Mouse (Mus musculus) bone marrow, adult 2 months (tissue): ENCODE results near the gene Supt4a. TPM values are rescaled to one million over a fixed set of nuclear protein-coding genes. Genes with fewer than 3 reads are reported as not detected.

Experiments used
- H3K27ac ChIP-seq: fragments of 200-500 bp; 2 replicates; pipeline ENCODE4 v1.5.1; 2012; ENCODE audit warnings: low read depth, mild to moderate bottlenecking, control low read depth, inconsistent platforms, low read length; ENCODE audit not compliant: control insufficient read depth, poor library complexity, insufficient read depth
- H3K4me1 ChIP-seq: fragments of 200-500 bp; 2 replicates; pipeline ENCODE4 v1.6.1; 2011; ENCODE audit warnings: low read length; ENCODE audit not compliant: control insufficient read depth, insufficient read depth
- H3K4me3 ChIP-seq: fragments of 200-500 bp; replicated peaks from 2 replicates; pipeline ENCODE3; 2011; ENCODE audit warnings: mild to moderate bottlenecking, low read depth, low read length, control low read depth; ENCODE audit not compliant: control insufficient read depth
- CTCF ChIP-seq: fragments of 200-500 bp; IDR thresholded peaks from 2 replicates; pipeline ENCODE4 v1.5.1; 2011; ENCODE audit warnings: low read length, control low read depth; ENCODE audit not compliant: control insufficient read depth, insufficient read depth
- POLR2A ChIP-seq: fragments of 200-500 bp; IDR thresholded peaks from 2 replicates; pipeline ENCODE4 v1.6.1; 2011; ENCODE audit warnings: low read depth, mild to moderate bottlenecking, control low read depth, low read length, borderline replicate concordance; ENCODE audit not compliant: control insufficient read depth
- WGBS: fragments of 180-500 bp; shearing (Covaris S2); methylation state at CpG from one replicate; pipeline ENCODE4 v1.1.7; 2018; 5-methylcytosine and 5-hydroxymethylcytosine counted together
- polyA plus RNA-seq: library from polyadenylated mRNA; stranded (reverse); fragments of >200 nt; gene quantifications from 2 replicates; pipeline ENCODE4 v1.2.4, GENCODE M21; 2011; ENCODE audit warnings: low replicate concordance; ENCODE audit not compliant: missing spikeins, insufficient read depth, insufficient read length

Supt4a gene
- polyA plus RNA-seq = 38.9 and 127 TPM in 2 replicates

DNA sequence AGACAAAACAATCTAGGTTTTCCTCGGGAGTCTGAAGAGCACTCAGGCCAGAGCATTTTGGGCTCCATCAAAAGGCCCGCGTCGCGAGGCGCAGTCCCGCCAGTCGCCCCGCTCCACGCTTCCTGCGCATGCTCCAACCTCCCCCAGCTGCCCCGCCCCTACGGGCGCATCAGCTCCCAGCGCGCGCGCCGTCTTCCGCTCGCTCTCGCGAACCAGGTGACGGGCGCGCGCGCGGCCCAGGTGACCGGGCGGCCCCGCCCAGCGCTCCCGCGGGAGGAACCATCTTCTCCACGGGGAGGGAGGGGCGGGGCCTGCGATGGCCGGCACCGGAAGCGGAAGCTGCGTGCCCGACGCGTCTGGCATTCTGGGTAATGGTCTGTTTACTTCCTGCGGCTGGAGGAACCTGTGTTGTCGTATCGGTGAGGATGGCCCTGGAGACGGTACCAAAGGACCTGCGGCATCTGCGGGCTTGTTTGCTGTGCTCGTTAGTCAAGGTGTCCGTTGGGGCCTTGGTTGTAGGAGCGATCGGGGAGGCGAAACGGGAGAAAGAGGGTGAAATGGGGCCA is at the start of gene Supt4a:
Gene Supt4a (plus strand): TSS at position 378 of the 566 bp plus-strand sequence.
- TF ChIP-seq POLR2A (peak; percentile 83; the same call in 1 of the 2 replicates), CTCF (0 out of 2 replicates have a peak, but pooled peaks have one; percentile 9)
- Histone ChIP-seq H3K4me3 (peak within 1 kb of the TSS; percentile 97), H3K27ac (peak within 1 kb of the TSS; percentile 91), H3K4me1 (peaks cover 9% of the 10 kb centered on the region; the same call in 1 of the 2 replicates)
- under 1% methylated on average over 57 of the region's 57 CpGs for WGBS

DNA sequence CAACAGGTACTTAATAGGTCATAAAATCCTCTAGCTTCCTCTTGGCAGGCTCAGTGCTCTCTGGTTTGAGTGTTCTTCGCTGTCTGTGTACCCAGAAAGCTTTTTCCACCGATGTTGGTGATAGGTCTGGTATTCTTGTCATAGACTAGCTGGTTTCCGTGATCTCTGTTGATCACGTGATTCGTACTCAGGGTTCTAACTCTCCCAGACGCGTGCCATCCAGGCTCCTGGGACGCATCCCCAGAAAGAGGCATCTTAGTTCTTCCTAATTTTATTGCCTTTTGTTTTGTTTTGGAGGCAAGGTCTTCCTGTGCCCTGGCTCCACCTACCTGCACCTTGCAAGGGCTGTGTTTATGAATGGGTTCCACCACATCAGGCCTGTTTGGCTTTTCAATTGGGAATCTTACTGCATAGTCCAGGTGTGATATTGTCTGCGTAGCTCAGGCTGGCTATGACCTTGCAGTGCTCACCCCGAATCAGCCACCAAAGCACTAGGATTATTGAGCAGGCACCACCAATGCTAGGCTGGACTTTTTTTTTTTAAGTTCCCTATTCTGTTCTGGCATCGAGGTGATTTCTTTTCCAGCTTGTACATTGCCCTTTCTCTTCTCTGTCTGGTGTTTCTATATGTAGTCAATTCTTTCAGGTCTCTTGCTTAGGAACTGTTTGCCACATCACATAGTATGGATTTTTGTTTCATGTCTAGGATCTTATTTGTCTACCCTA is 48.7 kb upstream of the Supt4a start:
- no peak overlapping the region for H3K27ac ChIP-seq

DNA sequence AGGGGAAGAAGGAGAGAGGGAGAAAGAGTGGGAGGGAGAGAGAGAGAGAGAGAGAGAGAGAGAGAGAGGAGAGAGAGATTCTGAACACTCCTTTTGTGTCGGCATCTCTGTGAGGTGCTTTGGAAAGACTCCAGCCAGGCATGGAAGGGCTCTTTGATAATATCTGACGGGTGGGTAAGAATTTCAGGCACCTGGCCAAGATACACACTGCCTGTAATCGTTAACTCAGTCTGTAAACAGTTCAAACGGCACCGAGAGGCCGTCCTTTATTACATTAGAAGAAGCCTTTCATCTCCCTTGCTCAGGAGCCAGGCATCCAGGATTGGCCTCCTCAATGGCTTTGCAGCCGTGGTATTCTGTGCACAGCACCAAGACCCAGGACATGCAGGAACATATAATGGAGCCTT is 47.9 kb upstream of the Supt4a start:
- TF ChIP-seq POLR2A (no peak), CTCF (no peak)
- H3K4me3 ChIP-seq = no peak overlapping the region
- H3K4me1 ChIP-seq = peaks cover 8% of the 10 kb centered on the region
- 30% methylated on average over 7 of the region's 7 CpGs for WGBS
- no peak overlapping the region; the same call in 1 of the 2 replicates for H3K27ac ChIP-seq

More for the DNA sequence above, 48.7 kb upstream of the Supt4a start:
- Histone ChIP-seq H3K4me1 (peaks cover 8% of the 10 kb centered on the region), H3K4me3 (no peak overlapping the region)
- TF ChIP-seq POLR2A (no peak), CTCF (no peak)
- WGBS = 73% methylated on average over 11 of the region's 11 CpGs

DNA sequence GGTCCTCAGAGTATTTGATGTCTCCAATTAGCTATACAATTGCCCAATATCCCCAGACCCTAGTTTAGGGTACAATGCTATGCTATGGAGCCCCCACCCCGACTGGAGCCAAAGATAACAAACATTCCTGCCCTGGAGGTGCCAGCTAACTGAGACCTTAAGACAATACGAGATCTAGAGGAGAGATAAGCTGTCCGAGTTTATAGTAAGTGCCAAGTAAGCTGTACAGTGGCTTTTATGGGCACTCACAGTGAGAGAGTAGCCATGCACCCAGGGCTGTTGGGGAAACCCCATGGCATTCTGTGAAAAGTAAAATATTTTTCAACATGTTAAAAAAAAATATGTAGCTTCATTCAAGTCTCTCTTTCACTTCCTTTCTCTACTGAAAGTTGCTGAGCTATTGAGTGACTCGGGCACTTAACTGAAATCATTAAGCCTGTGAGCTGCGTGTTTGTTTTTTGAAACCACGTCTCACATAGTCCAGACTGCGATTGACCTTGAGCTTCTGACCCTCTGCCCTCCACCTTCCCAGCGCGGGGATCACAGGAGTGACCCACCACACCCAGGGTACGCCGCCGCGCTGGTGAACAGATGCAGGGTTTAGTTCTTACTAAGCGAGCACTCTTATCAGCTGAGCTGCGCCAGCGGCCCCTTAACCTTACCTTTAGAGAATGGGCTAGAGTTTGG is 47.2 kb upstream of the Supt4a start:
- H3K4me3 ChIP-seq = peak overlapping the region; percentile 59
- peaks cover 8% of the 10 kb centered on the region for H3K4me1 ChIP-seq
- 43% methylated on average over 16 of the region's 16 CpGs for WGBS
- peak overlapping the region; percentile 45 for H3K27ac ChIP-seq
- TF ChIP-seq CTCF (no peak), POLR2A (no peak)

DNA sequence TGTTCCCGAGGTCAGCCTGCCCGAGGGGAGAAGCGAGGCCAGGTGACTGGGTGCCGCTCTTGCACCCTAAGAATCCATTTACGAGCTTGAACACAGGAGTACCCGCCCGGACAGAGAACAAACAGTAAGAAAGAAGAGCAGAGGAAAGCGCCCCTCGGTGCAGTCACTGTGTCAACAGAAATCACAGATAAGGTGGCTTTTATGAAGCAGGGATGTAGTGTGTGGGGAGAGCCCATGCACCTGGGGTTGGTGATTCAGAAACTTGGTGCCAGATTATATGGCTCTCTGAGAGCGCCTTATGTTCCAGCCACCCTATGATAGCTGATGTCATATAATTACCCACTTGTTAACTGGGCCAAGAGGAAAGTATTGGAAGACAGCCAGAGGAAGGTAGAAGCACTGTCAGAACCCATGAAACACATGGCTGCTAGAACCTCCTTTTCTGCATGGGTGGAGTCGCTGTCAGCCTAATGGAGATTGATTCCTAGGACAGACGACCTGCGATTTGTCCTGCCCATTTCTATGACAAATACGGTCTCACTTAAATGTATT is 40.1 kb upstream of the Supt4a start:
- Histone ChIP-seq H3K27ac (no peak overlapping the region), H3K4me3 (no peak overlapping the region), H3K4me1 (no peaks in the 10 kb centered on the region; the same call in 1 of the 2 replicates)
- TF ChIP-seq CTCF (no peak), POLR2A (no peak)
- 71% methylated on average over 14 of the region's 14 CpGs for WGBS

DNA sequence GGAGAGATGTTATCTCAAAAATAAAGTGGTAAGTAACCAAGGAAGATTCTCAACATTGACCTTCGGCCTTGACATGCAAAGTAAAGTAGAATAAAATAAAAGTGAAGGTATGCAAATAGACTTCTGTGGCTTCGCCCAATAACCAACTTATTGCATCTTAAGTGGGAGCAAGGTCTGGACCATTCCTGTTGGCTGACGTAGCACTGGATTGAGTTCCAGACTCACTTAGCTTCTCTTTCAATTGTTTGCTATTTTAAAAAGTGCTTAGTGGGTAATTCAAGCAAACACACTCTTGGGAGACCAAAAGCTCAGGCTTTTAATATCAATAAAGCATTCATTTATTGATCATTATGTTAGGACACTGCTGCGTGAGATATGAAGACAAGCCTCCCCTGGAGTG is 39.2 kb upstream of the Supt4a start:
- WGBS = 86% methylated on average over 4 of the region's 4 CpGs
- no peak for TF ChIP-seq POLR2A
- TF ChIP-seq CTCF = no peak
- Histone ChIP-seq H3K4me3 (no peak overlapping the region), H3K27ac (no peak overlapping the region), H3K4me1 (no peaks in the 10 kb centered on the region; the same call in 1 of the 2 replicates)

DNA sequence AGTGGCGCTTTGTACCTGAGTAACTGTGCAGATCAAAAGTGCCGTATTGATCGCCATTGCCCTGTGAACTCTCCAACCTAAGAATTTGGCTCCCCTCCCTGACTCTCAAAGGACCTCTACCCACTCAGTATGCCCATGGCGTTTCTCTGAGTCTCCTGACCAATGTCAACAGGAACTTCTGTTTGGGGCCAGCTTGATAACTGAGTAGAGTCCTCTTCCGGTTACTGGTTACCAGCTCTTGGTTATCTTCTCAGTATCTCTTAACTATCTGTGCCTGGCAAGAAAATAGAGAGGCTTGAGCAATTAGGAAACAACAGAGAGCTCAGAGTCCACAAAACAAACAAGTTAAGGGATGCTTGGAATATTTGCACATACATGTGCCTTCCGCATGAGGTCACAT is 36.2 kb upstream of the Supt4a start:
- no peak overlapping the region for H3K27ac ChIP-seq
- no peaks in the 10 kb centered on the region; the same call in 1 of the 2 replicates for H3K4me1 ChIP-seq
- TF ChIP-seq POLR2A (no peak), CTCF (no peak)
- WGBS = 77% methylated on average over 6 of the region's 6 CpGs
- no peak overlapping the region for H3K4me3 ChIP-seq
